Mouse (Mus musculus): ENCODE measurements around the gene Htr1a. TPM values are rescaled to one million over a fixed set of nuclear protein-coding genes. Genes with fewer than 3 reads are reported as not detected.

Gene Htr1a
- polyA plus RNA-seq, 1 experiment = not detected

GRCm38 (mm10) chr13:105444238-105444894, 927 bp downstream of the Htr1a start:
- Histone ChIP-seq H3K27me3 (ENCODE audit: control insufficient read depth, insufficient read depth, low read length) (no peaks in the 10 kb centered on the region), H3K27ac (ENCODE audit: insufficient read depth, low read depth, low read length) (no peak overlapping the region), H3K4me3 (ENCODE audit: low read depth, low read length) (no peak overlapping the region), H3K4me1 (ENCODE audit: control insufficient read depth, insufficient read depth, insufficient read length, low read length) (no peaks in the 10 kb centered on the region), H3K36me3 (ENCODE audit: control insufficient read depth, insufficient read depth, low read length) (no peaks in the 10 kb centered on the region)
- WGBS = 6% methylated on average over 39 of the region's 39 CpGs
- TF ChIP-seq POLR2A (IDR thresholded peaks at IDR 0.05; ENCODE audit: low read depth, low read length) (no peak), CTCF (IDR thresholded peaks at IDR 0.05; ENCODE audit: extremely low read depth, insufficient read length, insufficient replicate concordance, low read depth, low read length) (no peak)

GRCm38 (mm10) chr13:105444895-105445281, 1.4 kb downstream of the Htr1a start:
- WGBS = 7% methylated on average over 26 of the region's 26 CpGs
- Histone ChIP-seq H3K36me3 (ENCODE audit: control insufficient read depth, insufficient read depth, low read length) (no peaks in the 10 kb centered on the region), H3K4me1 (ENCODE audit: control insufficient read depth, insufficient read depth, insufficient read length, low read length) (no peaks in the 10 kb centered on the region), H3K27ac (ENCODE audit: insufficient read depth, low read depth, low read length) (no peak overlapping the region), H3K4me3 (ENCODE audit: low read depth, low read length) (no peak overlapping the region), H3K27me3 (ENCODE audit: control insufficient read depth, insufficient read depth, low read length) (no peaks in the 10 kb centered on the region)
- TF ChIP-seq CTCF (IDR thresholded peaks at IDR 0.05; ENCODE audit: extremely low read depth, insufficient read length, insufficient replicate concordance, low read depth, low read length) = no peak
- TF ChIP-seq POLR2A (IDR thresholded peaks at IDR 0.05; ENCODE audit: low read depth, low read length) = no peak

GRCm38 (mm10) chr13:105446239-105446638, 2.8 kb downstream of the Htr1a start:
- H3K27ac ChIP-seq (ENCODE audit: insufficient read depth, low read depth, low read length) = no peak overlapping the region
- no peaks in the 10 kb centered on the region for H3K4me1 ChIP-seq (ENCODE audit: control insufficient read depth, insufficient read depth, insufficient read length, low read length)
- no peaks in the 10 kb centered on the region for H3K27me3 ChIP-seq (ENCODE audit: control insufficient read depth, insufficient read depth, low read length)
- no peak for TF ChIP-seq CTCF (IDR thresholded peaks at IDR 0.05; ENCODE audit: extremely low read depth, insufficient read length, insufficient replicate concordance, low read depth, low read length)
- no peak for TF ChIP-seq POLR2A (IDR thresholded peaks at IDR 0.05; ENCODE audit: low read depth, low read length)
- WGBS = 10% methylated on average over 4 of the region's 4 CpGs
- H3K36me3 ChIP-seq (ENCODE audit: control insufficient read depth, insufficient read depth, low read length) = no peaks in the 10 kb centered on the region
- no peak overlapping the region for H3K4me3 ChIP-seq (ENCODE audit: low read depth, low read length)

- 53% methylated on average over 2 of the region's 2 CpGs for WGBS
- TF ChIP-seq CTCF (IDR thresholded peaks at IDR 0.05; ENCODE audit: extremely low read depth, insufficient read length, insufficient replicate concordance, low read depth, low read length) (no peak), POLR2A (IDR thresholded peaks at IDR 0.05; ENCODE audit: low read depth, low read length) (no peak)
- Histone ChIP-seq H3K4me1 (ENCODE audit: control insufficient read depth, insufficient read depth, insufficient read length, low read length) (no peaks in the 10 kb centered on the region), H3K27me3 (ENCODE audit: control insufficient read depth, insufficient read depth, low read length) (no peaks in the 10 kb centered on the region), H3K4me3 (ENCODE audit: low read depth, low read length) (no peak overlapping the region), H3K36me3 (ENCODE audit: control insufficient read depth, insufficient read depth, low read length) (no peaks in the 10 kb centered on the region), H3K27ac (ENCODE audit: insufficient read depth, low read depth, low read length) (no peak overlapping the region)
These were observed 4.3 kb downstream of the Htr1a start for GRCm38 (mm10) chr13:105447695-105448094.

- H3K27ac ChIP-seq (ENCODE audit: insufficient read depth, low read depth, low read length) = no peak overlapping the region
- no peaks in the 10 kb centered on the region for H3K36me3 ChIP-seq (ENCODE audit: control insufficient read depth, insufficient read depth, low read length)
- H3K4me3 ChIP-seq (ENCODE audit: low read depth, low read length) = no peak overlapping the region
- 80% methylated on average over 3 of the region's 3 CpGs for WGBS
- H3K4me1 ChIP-seq (ENCODE audit: control insufficient read depth, insufficient read depth, insufficient read length, low read length) = no peaks in the 10 kb centered on the region
- TF ChIP-seq POLR2A (IDR thresholded peaks at IDR 0.05; ENCODE audit: low read depth, low read length) = no peak
- no peak for TF ChIP-seq CTCF (IDR thresholded peaks at IDR 0.05; ENCODE audit: extremely low read depth, insufficient read length, insufficient replicate concordance, low read depth, low read length)
- H3K27me3 ChIP-seq (ENCODE audit: control insufficient read depth, insufficient read depth, low read length) = no peaks in the 10 kb centered on the region
These were observed 8.1 kb downstream of the Htr1a start for GRCm38 (mm10) chr13:105451536-105451935.

Other genes starting within 250 kb of the Htr1a start
- 0.23 TPM in 2 replicates for gene Rnf180, start 148.8 kb upstream of the Htr1a start, polyA plus RNA-seq (2012; rRNA removed)

Data from small intestine, adult 2 months (tissue).